Mouse (Mus musculus): ENCODE measurements around the gene Gucy1b1. TPM values are rescaled to one million over a fixed set of nuclear protein-coding genes. Genes with fewer than 3 reads are reported as not detected.

The Gucy1b1 gene
- polyA plus RNA-seq, 1 experiment = 0.37 TPM

DNA sequence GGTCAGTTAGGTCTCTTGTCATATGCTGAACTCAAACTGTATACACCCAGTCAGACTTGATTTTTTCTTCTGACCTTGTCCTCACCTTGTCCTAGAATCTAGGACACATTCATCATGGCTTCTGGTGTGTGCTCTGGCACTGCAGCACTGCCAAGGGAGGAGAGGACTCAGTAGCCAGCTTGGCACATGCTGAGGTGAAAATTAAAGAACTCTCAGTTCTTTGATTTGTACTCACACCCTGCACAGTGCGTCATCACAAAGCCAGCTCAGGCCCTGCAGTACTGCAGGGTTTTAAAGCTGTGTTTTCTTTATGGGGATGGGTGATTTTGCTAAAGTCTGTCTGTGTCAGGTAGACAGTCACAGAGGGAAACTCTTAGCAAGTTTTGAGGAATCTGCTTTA is 47.2 kb downstream of the Gucy1b1 start:
- TF ChIP-seq CTCF (IDR thresholded peaks at IDR 0.05; ENCODE audit: low read depth, low read length) (no peak), EP300 (IDR thresholded peaks at IDR 0.05; ENCODE audit: insufficient read depth, low read depth, low read length) (no peak), POLR2A (IDR thresholded peaks at IDR 0.05; ENCODE audit: insufficient read depth, low read length) (no peak)
- Histone ChIP-seq H3K4me3 (ENCODE audit: low read depth, low read length) (no peak overlapping the region), H3K4me1 (ENCODE audit: control insufficient read depth, insufficient read depth, low read length) (no peaks in the 10 kb centered on the region), H3K9me3 (replicated peaks; ENCODE audit: control insufficient read depth, insufficient read depth, low read length, poor library complexity, severe bottlenecking) (no peaks in the 10 kb centered on the region), H3K36me3 (ENCODE audit: control insufficient read depth, insufficient read depth, low read length, poor library complexity, severe bottlenecking) (no peaks in the 10 kb centered on the region), H3K9ac (ENCODE audit: low read depth, poor library complexity, severe bottlenecking) (no peak overlapping the region), H3K27me3 (ENCODE audit: control insufficient read depth, insufficient read depth, low read length, poor library complexity, severe bottlenecking) (no peaks in the 10 kb centered on the region), H3K27ac (ENCODE audit: insufficient read depth, low read length) (no peak overlapping the region)

DNA sequence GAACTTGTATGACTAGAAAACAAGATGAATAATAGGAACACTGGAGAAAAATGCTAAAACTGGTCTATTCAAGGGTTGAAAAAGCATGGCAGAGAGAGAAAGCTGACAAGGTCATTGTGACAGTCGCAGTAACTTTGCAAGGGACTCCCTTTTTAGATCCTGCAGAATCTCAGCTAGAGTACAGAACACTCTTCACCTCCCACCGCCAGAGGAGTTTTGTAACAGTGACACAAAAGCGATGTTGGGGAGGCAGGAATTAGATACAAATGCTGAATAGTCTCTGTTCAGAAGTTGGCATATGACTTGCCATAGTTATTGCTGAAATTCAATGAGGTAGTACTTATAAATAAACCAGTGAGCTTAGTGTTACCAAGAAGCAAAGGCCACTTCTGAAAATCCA is 51.4 kb downstream of the Gucy1b1 start:
- TF ChIP-seq CTCF (IDR thresholded peaks at IDR 0.05; ENCODE audit: low read depth, low read length) (no peak), POLR2A (IDR thresholded peaks at IDR 0.05; ENCODE audit: insufficient read depth, low read length) (no peak), EP300 (IDR thresholded peaks at IDR 0.05; ENCODE audit: insufficient read depth, low read depth, low read length) (no peak)
- H3K4me1 ChIP-seq (ENCODE audit: control insufficient read depth, insufficient read depth, low read length) = no peaks in the 10 kb centered on the region

DNA sequence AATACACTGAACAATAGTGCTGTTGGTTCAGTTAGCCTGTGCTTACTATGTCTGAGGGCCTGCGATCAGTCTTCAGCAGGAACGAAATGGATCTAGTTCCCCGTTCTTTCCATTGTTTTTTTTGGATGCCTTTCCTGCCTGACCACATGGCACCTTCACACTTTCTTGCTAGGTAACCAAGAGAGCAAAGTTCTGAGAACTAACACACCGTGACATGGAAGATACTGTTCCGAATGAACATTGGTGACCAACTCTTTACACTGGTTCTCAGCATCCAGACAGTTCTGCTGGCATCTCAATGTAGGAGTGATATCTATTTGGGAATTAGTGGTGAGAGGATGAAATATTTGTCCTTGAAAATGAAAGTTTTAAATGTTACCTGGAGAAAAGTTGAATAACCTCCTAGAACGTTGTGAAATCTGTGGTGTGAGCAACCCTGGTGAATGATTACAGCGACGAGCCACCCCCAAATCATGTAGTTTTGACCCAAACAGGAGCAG is 52.0 kb downstream of the Gucy1b1 start:
- Histone ChIP-seq H3K9ac (ENCODE audit: low read depth, poor library complexity, severe bottlenecking) (no peak overlapping the region), H3K9me3 (replicated peaks; ENCODE audit: control insufficient read depth, insufficient read depth, low read length, poor library complexity, severe bottlenecking) (no peaks in the 10 kb centered on the region), H3K36me3 (ENCODE audit: control insufficient read depth, insufficient read depth, low read length, poor library complexity, severe bottlenecking) (no peaks in the 10 kb centered on the region), H3K27me3 (ENCODE audit: control insufficient read depth, insufficient read depth, low read length, poor library complexity, severe bottlenecking) (no peaks in the 10 kb centered on the region), H3K27ac (ENCODE audit: insufficient read depth, low read length) (no peak overlapping the region), H3K4me3 (ENCODE audit: low read depth, low read length) (no peak overlapping the region), H3K4me1 (ENCODE audit: control insufficient read depth, insufficient read depth, low read length) (no peaks in the 10 kb centered on the region)
- TF ChIP-seq POLR2A (IDR thresholded peaks at IDR 0.05; ENCODE audit: insufficient read depth, low read length) (no peak), EP300 (IDR thresholded peaks at IDR 0.05; ENCODE audit: insufficient read depth, low read depth, low read length) (no peak), CTCF (IDR thresholded peaks at IDR 0.05; ENCODE audit: low read depth, low read length) (no peak)

More for the DNA sequence above, 51.4 kb downstream of the Gucy1b1 start:
- H3K9ac ChIP-seq (ENCODE audit: low read depth, poor library complexity, severe bottlenecking) = no peak overlapping the region
- no peak overlapping the region for H3K4me3 ChIP-seq (ENCODE audit: low read depth, low read length)
- H3K9me3 ChIP-seq (replicated peaks; ENCODE audit: control insufficient read depth, insufficient read depth, low read length, poor library complexity, severe bottlenecking) = no peaks in the 10 kb centered on the region
- no peak overlapping the region for H3K27ac ChIP-seq (ENCODE audit: insufficient read depth, low read length)
- no peaks in the 10 kb centered on the region for H3K36me3 ChIP-seq (ENCODE audit: control insufficient read depth, insufficient read depth, low read length, poor library complexity, severe bottlenecking)
- no peaks in the 10 kb centered on the region for H3K27me3 ChIP-seq (ENCODE audit: control insufficient read depth, insufficient read depth, low read length, poor library complexity, severe bottlenecking)

DNA sequence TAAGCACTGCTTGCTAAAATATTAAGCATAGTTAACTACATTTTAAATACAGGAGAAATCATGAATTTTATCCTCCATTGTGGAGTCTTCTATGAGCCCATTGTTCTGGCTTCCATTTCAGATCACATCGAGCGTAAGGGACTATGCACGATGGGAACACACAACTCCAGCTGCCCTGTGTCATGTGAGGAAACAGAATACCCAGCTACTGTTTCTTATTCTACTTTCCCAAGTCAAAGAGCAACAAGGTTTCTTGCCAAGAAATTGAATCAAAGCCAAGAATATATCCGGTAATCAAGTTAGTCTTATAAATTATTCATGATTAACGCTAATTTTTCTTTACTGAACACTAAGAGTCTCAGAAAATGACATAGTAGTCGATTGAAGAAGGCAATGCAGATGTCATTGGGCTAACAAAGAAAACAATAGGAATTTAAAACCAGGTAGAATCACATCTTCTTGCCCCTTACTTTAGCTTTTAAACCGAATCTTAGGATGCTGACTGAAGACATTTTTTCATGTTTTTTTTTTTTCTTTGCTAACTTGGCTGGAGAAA is 60.3 kb downstream of the Gucy1b1 start:
- Histone ChIP-seq H3K9me3 (replicated peaks; ENCODE audit: control insufficient read depth, insufficient read depth, low read length, poor library complexity, severe bottlenecking) (no peaks in the 10 kb centered on the region), H3K27ac (ENCODE audit: insufficient read depth, low read length) (no peak overlapping the region), H3K9ac (ENCODE audit: low read depth, poor library complexity, severe bottlenecking) (no peak overlapping the region), H3K27me3 (ENCODE audit: control insufficient read depth, insufficient read depth, low read length, poor library complexity, severe bottlenecking) (no peaks in the 10 kb centered on the region; the same call in 1 of the 2 replicates), H3K4me1 (ENCODE audit: control insufficient read depth, insufficient read depth, low read length) (no peaks in the 10 kb centered on the region), H3K36me3 (ENCODE audit: control insufficient read depth, insufficient read depth, low read length, poor library complexity, severe bottlenecking) (no peaks in the 10 kb centered on the region), H3K4me3 (ENCODE audit: low read depth, low read length) (no peak overlapping the region)
- TF ChIP-seq POLR2A (IDR thresholded peaks at IDR 0.05; ENCODE audit: insufficient read depth, low read length) = no peak

DNA sequence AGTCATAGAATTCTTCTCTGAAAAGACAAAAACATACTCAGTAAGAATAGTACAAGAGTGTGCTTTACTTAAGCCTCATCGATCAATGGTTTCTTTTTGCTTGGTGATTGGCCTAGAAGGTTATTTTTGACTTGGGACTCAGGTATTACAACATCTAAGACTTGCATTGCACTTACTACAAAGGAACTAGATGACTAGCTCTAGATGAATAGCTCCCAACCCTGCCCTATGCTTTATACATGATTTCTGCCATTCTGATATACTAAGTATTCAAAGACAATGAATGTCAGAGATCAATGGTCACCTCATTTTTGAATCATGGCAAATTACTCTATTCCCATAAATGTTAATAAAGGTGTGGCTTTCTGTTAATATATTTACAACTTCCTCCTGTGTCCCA is 67.5 kb downstream of the Gucy1b1 start:
- H3K27ac ChIP-seq (ENCODE audit: insufficient read depth, low read length) = no peak overlapping the region
- no peak overlapping the region for H3K9ac ChIP-seq (ENCODE audit: low read depth, poor library complexity, severe bottlenecking)
- H3K27me3 ChIP-seq (ENCODE audit: control insufficient read depth, insufficient read depth, low read length, poor library complexity, severe bottlenecking) = no peaks in the 10 kb centered on the region
- no peaks in the 10 kb centered on the region for H3K9me3 ChIP-seq (replicated peaks; ENCODE audit: control insufficient read depth, insufficient read depth, low read length, poor library complexity, severe bottlenecking)
- H3K36me3 ChIP-seq (ENCODE audit: control insufficient read depth, insufficient read depth, low read length, poor library complexity, severe bottlenecking) = no peaks in the 10 kb centered on the region
- no peaks in the 10 kb centered on the region for H3K4me1 ChIP-seq (ENCODE audit: control insufficient read depth, insufficient read depth, low read length)
- no peak overlapping the region for H3K4me3 ChIP-seq (ENCODE audit: low read depth, low read length)
- TF ChIP-seq POLR2A (IDR thresholded peaks at IDR 0.05; ENCODE audit: insufficient read depth, low read length) (no peak), CTCF (IDR thresholded peaks at IDR 0.05; ENCODE audit: low read depth, low read length) (no peak), EP300 (IDR thresholded peaks at IDR 0.05; ENCODE audit: insufficient read depth, low read depth, low read length) (no peak)

DNA sequence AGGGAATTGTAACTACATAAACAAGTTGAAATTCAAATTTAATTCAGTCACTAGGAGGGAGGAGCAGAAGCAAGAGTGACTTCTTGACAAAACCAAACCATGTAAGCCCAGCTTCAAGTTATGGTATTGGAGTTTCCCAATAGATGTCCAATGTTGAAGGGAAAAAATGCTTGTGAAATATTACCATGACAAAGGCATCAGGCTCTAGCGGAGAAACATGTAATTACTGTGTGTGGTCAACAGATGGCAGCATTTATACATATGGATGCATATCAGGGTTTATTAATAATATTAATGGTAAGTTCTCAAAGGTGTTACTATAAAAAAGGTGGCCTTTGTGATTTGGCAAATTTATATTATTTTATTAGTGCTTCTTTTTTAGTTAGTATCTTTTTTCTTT is 78.5 kb downstream of the Gucy1b1 start:
- no peaks in the 10 kb centered on the region for H3K4me1 ChIP-seq (ENCODE audit: control insufficient read depth, insufficient read depth, low read length)
- H3K4me3 ChIP-seq (ENCODE audit: low read depth, low read length) = no peak overlapping the region
- no peak overlapping the region for H3K27ac ChIP-seq (ENCODE audit: insufficient read depth, low read length)
- no peaks in the 10 kb centered on the region for H3K9me3 ChIP-seq (replicated peaks; ENCODE audit: control insufficient read depth, insufficient read depth, low read length, poor library complexity, severe bottlenecking)
- H3K9ac ChIP-seq (ENCODE audit: low read depth, poor library complexity, severe bottlenecking) = no peak overlapping the region
- no peak for TF ChIP-seq EP300 (IDR thresholded peaks at IDR 0.05; ENCODE audit: insufficient read depth, low read depth, low read length)
- TF ChIP-seq CTCF (IDR thresholded peaks at IDR 0.05; ENCODE audit: low read depth, low read length) = no peak
- TF ChIP-seq POLR2A (IDR thresholded peaks at IDR 0.05; ENCODE audit: insufficient read depth, low read length) = no peak
- H3K36me3 ChIP-seq (ENCODE audit: control insufficient read depth, insufficient read depth, low read length, poor library complexity, severe bottlenecking) = no peaks in the 10 kb centered on the region
- H3K27me3 ChIP-seq (ENCODE audit: control insufficient read depth, insufficient read depth, low read length, poor library complexity, severe bottlenecking) = no peaks in the 10 kb centered on the region

All from ES-Bruce4 (cell line).